Mouse (Mus musculus): ENCODE results near the gene Mllt3. TPM values are rescaled to one million over a fixed set of nuclear protein-coding genes. Genes with fewer than 3 reads are reported as not detected.

Gene Mllt3
- total and polyA plus RNA-seq, 2 experiments = 0.62 to 2.6 TPM

DNA sequence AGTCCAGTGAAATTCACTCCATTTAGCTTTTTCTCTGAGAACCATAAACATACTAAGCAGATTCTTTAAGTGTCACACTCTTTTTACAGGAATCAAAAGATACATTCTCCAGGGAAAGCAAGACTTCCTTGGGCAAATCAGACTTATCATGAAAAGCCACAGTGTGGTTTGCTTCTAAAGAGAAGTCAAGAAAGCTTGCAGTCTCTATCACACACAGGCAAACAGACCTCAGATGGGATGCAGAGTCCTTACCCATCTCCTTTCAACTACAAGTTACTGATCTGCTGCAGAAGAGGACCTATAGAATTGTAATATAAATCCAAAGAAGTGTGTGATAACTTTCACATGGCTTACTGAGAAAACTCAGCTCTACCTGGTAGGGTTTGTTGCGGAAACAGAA lies 175.2 kb downstream of the Mllt3 start:
- DNase-seq (ENCODE audit: extremely low read depth, low read depth, low spot score) = no peak
- Histone ChIP-seq H3K27me3 (ENCODE audit: control insufficient read depth, insufficient read depth, low read length) (no peaks in the 10 kb centered on the region), H3K4me3 (ENCODE audit: insufficient read depth, low read depth, low read length) (no peak overlapping the region), H3K36me3 (ENCODE audit: control insufficient read depth, insufficient read depth, low read length) (no peaks in the 10 kb centered on the region), H3K4me1 (ENCODE audit: control insufficient read depth, insufficient read depth, low read length) (no peaks in the 10 kb centered on the region), H3K27ac (replicated peaks; ENCODE audit: insufficient read depth, low read depth, low read length) (no peak overlapping the region), H3K9ac (ENCODE audit: low read depth, low read length) (no peak overlapping the region), H3K79me2 (ENCODE audit: control insufficient read depth, insufficient read depth, low read length) (no peaks in the 10 kb centered on the region)
- TF ChIP-seq POLR2A (IDR thresholded peaks at IDR 0.05; ENCODE audit: extremely low read depth, insufficient read depth, low read length) = no peak
- no peak for TF ChIP-seq CTCF (IDR thresholded peaks at IDR 0.05; ENCODE audit: low read depth, low read length)
- WGBS = 100% methylated on average over 1 of the region's 1 CpGs

DNA sequence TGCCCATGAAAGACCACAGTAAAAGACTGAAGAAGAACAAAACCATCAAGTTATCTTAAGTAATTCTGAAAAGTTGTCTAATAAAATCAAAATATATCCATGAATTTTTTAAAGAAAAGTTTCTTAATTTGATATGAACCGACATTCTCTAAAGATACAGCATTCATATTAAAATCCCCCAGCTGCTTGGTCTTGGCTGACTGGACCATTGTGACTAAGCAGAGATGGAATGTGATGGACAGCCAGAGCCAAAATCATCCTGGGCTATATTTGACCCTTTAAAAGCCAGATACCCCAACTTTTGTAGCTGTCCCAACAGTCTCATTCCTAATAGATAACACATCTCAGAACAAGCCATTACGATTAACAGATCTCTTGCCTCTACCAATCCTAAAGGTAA lies 180.7 kb downstream of the Mllt3 start:
- no peaks in the 10 kb centered on the region for H3K36me3 ChIP-seq (ENCODE audit: control insufficient read depth, insufficient read depth, low read length)
- no peak overlapping the region for H3K9ac ChIP-seq (ENCODE audit: low read depth, low read length)
- TF ChIP-seq POLR2A (IDR thresholded peaks at IDR 0.05; ENCODE audit: extremely low read depth, insufficient read depth, low read length) (no peak), CTCF (IDR thresholded peaks at IDR 0.05; ENCODE audit: low read depth, low read length) (no peak)
- no peak for DNase-seq (ENCODE audit: extremely low read depth, low read depth, low spot score)
- H3K79me2 ChIP-seq (ENCODE audit: control insufficient read depth, insufficient read depth, low read length) = no peaks in the 10 kb centered on the region; the same call in 1 of the 2 replicates
- H3K4me3 ChIP-seq (ENCODE audit: insufficient read depth, low read depth, low read length) = no peak overlapping the region
- H3K27ac ChIP-seq (replicated peaks; ENCODE audit: insufficient read depth, low read depth, low read length) = no peak overlapping the region
- no peaks in the 10 kb centered on the region for H3K4me1 ChIP-seq (ENCODE audit: control insufficient read depth, insufficient read depth, low read length)
- 93% methylated on average over 2 of the region's 2 CpGs for WGBS
- H3K27me3 ChIP-seq (ENCODE audit: control insufficient read depth, insufficient read depth, low read length) = no peaks in the 10 kb centered on the region

DNA sequence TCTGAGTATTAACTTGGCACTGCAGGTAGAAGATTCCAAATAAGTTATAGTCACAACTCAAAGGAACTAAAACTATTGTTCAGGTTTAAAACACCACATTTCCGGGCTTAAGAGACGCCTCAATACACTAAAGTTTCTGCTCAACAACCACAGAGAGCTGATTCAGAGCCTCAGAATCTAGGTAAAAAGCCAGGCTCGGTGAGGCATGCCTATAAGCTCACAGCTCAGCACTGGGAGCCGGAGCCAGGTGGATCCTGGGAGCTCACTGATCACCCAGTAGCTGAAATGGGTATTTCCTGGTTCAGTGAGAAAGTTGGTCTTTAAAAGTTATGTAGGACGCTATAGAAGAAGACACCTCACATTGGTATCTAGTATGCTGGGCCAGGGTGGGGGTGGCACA lies 183.1 kb downstream of the Mllt3 start:
- H3K27ac ChIP-seq (replicated peaks; ENCODE audit: insufficient read depth, low read depth, low read length) = no peak overlapping the region
- no peaks in the 10 kb centered on the region for H3K4me1 ChIP-seq (ENCODE audit: control insufficient read depth, insufficient read depth, low read length)
- no peaks in the 10 kb centered on the region for H3K27me3 ChIP-seq (ENCODE audit: control insufficient read depth, insufficient read depth, low read length)
- no peak overlapping the region for H3K4me3 ChIP-seq (ENCODE audit: insufficient read depth, low read depth, low read length)
- WGBS = 95% methylated on average over 5 of the region's 5 CpGs
- no peaks in the 10 kb centered on the region for H3K36me3 ChIP-seq (ENCODE audit: control insufficient read depth, insufficient read depth, low read length)
- H3K9ac ChIP-seq (ENCODE audit: low read depth, low read length) = no peak overlapping the region
- no peak for DNase-seq (ENCODE audit: extremely low read depth, low read depth, low spot score)
- no peaks in the 10 kb centered on the region; the same call in 1 of the 2 replicates for H3K79me2 ChIP-seq (ENCODE audit: control insufficient read depth, insufficient read depth, low read length)
- TF ChIP-seq POLR2A (IDR thresholded peaks at IDR 0.05; ENCODE audit: extremely low read depth, insufficient read depth, low read length) (no peak), CTCF (IDR thresholded peaks at IDR 0.05; ENCODE audit: low read depth, low read length) (no peak)

DNA sequence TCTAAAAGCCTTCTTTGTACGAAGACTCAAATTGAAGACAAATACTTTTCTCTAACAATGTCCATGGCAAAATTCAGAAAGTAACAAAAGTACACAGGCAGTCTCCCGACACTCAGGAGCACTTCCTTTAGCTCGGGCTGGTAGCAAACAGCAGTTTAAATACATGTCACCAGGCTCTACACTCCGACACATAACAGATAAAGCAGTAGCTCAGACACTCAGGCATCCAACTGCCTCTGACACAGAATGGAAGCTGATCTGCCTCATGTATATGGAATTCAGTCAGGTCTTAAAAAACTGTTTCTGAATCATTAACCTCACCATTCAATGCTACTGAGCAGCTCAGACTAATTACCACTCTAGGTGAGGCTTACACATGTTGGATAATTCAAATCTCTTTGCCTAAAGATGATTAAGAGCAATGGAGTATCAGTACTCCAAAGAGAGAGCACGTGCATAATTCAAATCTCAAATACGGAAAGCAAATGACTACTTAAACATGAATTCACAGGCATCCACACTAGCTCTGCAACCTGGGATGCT lies 188.4 kb downstream of the Mllt3 start:
- no peak for TF ChIP-seq POLR2A (IDR thresholded peaks at IDR 0.05; ENCODE audit: extremely low read depth, insufficient read depth, low read length)
- TF ChIP-seq CTCF (IDR thresholded peaks at IDR 0.05; ENCODE audit: low read depth, low read length) = no peak
- DNase-seq (ENCODE audit: extremely low read depth, low read depth, low spot score) = no peak
- no peak overlapping the region for H3K9ac ChIP-seq (ENCODE audit: low read depth, low read length)
- H3K4me1 ChIP-seq (ENCODE audit: control insufficient read depth, insufficient read depth, low read length) = no peaks in the 10 kb centered on the region
- H3K4me3 ChIP-seq (ENCODE audit: insufficient read depth, low read depth, low read length) = no peak overlapping the region
- H3K79me2 ChIP-seq (ENCODE audit: control insufficient read depth, insufficient read depth, low read length) = no peaks in the 10 kb centered on the region; the same call in 1 of the 2 replicates
- no peaks in the 10 kb centered on the region for H3K27me3 ChIP-seq (ENCODE audit: control insufficient read depth, insufficient read depth, low read length)
- no peak overlapping the region for H3K27ac ChIP-seq (replicated peaks; ENCODE audit: insufficient read depth, low read depth, low read length)
- 83% methylated on average over 6 of the region's 6 CpGs for WGBS
- no peaks in the 10 kb centered on the region for H3K36me3 ChIP-seq (ENCODE audit: control insufficient read depth, insufficient read depth, low read length)

DNA sequence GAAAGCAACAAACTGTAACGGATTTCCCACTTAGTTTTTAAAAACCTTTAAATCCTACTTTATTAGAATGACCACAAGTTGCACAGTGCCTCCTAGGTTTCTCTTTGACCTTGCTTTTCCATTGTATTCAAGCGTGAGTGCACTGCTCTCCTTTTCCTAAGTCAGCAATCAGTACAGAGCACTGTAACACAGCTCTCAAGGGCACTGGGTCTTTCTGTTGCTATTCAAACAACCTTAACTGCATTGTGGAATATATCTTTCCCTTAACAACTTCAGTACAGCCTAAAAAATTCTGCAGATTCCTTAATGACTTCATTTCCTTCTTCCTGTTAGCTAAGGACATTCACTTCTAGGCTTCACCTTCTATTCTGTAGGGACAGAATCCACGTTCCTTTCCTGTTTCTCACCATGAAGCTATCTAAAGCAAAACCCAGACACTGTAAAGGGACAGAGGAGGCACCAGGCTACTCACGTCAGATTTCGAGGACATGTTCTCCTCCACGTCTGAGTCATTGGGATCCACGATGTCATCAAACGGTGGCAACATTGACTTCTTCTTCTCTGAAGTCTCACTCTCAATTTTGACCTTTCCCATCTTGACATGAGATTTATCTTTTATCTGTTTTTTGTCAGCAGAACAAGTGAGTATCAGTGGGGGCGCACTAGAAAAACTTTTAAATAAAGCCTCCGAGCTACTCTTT lies 192.8 kb downstream of the Mllt3 start:
- Histone ChIP-seq H3K36me3 (ENCODE audit: control insufficient read depth, insufficient read depth, low read length) (no peaks in the 10 kb centered on the region), H3K4me1 (ENCODE audit: control insufficient read depth, insufficient read depth, low read length) (no peaks in the 10 kb centered on the region), H3K79me2 (ENCODE audit: control insufficient read depth, insufficient read depth, low read length) (no peaks in the 10 kb centered on the region), H3K27me3 (ENCODE audit: control insufficient read depth, insufficient read depth, low read length) (no peaks in the 10 kb centered on the region), H3K4me3 (ENCODE audit: insufficient read depth, low read depth, low read length) (no peak overlapping the region), H3K27ac (replicated peaks; ENCODE audit: insufficient read depth, low read depth, low read length) (no peak overlapping the region), H3K9ac (ENCODE audit: low read depth, low read length) (no peak overlapping the region)
- 81% methylated on average over 10 of the region's 10 CpGs for WGBS
- TF ChIP-seq CTCF (IDR thresholded peaks at IDR 0.05; ENCODE audit: low read depth, low read length) = no peak
- TF ChIP-seq POLR2A (IDR thresholded peaks at IDR 0.05; ENCODE audit: extremely low read depth, insufficient read depth, low read length) = no peak
- DNase-seq (ENCODE audit: extremely low read depth, low read depth, low spot score) = no peak

DNA sequence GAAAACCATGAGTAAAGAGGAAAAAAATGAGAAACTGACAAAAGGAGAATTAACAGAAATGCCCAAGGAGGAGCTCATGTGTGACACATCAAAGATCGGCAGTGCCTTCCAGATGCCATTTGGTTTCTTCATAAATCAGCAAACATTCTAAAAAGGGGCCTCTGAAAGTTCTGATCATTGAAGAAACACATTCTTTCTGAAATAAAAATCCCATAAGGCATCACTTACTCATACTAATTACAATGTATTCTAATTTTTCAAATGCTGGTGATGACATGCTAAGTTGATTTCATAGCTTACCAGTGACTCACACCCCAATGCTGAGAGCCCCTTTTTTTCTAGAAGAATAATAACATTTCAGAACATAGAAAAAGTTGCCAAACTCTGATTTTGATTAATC lies 194.4 kb downstream of the Mllt3 start:
- Histone ChIP-seq H3K4me1 (ENCODE audit: control insufficient read depth, insufficient read depth, low read length) (no peaks in the 10 kb centered on the region), H3K9ac (ENCODE audit: low read depth, low read length) (no peak overlapping the region), H3K27me3 (ENCODE audit: control insufficient read depth, insufficient read depth, low read length) (no peaks in the 10 kb centered on the region), H3K79me2 (ENCODE audit: control insufficient read depth, insufficient read depth, low read length) (no peaks in the 10 kb centered on the region), H3K27ac (replicated peaks; ENCODE audit: insufficient read depth, low read depth, low read length) (no peak overlapping the region), H3K36me3 (ENCODE audit: control insufficient read depth, insufficient read depth, low read length) (no peaks in the 10 kb centered on the region), H3K4me3 (ENCODE audit: insufficient read depth, low read depth, low read length) (no peak overlapping the region)
- WGBS = 98% methylated on average over 1 of the region's 1 CpGs
- no peak for DNase-seq (ENCODE audit: extremely low read depth, low read depth, low spot score)
- TF ChIP-seq POLR2A (IDR thresholded peaks at IDR 0.05; ENCODE audit: extremely low read depth, insufficient read depth, low read length) (no peak), CTCF (IDR thresholded peaks at IDR 0.05; ENCODE audit: low read depth, low read length) (no peak)

Data from liver, adult 2 months (tissue).